Mouse (Mus musculus): ENCODE measurements around the gene Oprd1.

The Oprd1 gene

DNA sequence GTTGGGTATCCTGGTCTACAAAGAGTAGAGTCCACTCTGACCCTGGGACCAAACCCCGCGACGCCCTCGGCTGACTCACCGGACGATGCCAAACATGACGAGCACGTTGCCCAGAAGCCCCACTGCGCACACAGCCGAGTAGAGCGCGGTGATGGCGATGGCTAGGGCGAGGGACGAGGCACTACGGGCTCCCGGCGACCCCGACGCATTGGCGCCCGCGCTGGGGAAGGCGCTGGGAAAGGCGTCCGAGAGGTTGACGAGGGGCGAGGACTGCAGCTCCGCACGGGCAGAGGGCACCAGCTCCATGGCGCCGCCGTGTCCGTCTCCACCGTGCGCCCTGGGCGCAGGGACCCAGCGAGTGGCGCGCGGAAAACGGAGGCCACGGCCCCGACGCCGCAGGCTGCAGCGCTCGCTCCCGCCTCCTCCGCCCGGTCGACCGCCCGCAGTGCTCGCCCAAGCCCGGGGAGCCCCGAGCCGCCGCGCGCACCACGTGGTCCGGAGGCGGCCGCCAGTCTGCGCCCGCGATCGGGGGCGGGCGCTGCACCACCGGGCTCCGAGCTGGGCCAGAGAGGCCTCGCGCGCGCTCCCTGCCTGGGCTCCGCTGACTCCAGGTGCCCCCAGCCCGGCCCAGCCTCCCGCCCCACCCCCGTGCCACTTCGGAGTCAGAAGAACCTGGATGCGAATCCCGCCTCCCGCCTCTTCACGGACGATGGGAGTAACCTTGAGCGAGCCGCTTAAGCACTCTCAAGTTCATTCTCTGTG lies at the start of gene Oprd1:
TSS of gene Oprd1 (minus strand) at position 407 of the 762 bp plus-strand sequence.
- in situ Hi-C loops (cut with MboI, MseI): no loop called here

DNA sequence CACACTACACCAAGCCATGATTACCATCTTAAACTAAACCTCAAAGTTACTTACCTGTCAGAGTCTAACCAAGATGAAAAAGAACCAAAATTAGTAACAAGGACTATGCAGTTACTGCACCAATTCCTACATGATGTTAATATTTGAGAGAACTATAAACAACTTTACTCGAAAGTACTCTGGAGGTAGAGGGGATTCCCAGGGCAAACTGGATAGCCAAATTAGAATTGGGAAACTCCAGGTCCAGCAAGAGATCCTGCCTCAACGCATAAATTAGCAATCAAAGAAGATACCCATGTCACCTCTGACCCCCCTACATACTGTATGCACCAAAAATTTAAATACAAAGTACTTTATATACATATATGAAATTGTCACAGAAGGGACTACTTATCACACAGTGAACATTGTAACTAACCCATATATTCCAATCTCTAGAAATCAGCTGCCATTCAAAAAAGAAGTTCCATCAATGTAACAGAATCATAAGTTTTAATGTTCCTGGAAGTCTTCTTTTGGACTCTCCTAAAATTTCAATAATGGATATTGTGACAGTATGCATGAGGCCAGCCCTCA lies 43.6 kb upstream of the Oprd1 start:
- in situ Hi-C loops (cut with MboI, MseI): no loop called here

DNA sequence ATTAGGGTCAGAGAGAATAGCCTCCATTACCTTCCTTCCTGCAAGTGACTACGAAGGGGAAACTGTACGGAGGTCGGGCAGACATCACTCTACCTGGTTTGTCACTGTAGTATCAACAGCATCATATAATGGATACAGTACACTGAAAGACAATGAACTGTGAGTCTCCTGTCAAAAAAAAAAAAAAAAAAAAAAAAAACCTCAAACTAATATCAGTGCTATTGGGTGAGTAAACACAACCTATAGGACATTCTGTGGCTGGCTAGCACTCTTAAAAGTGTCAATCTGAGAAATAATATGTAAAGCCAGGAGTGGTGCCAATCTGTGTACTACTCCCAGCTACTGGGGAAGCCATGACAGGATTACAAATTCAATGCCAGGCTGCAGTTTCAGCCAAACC lies 38.9 kb upstream of the Oprd1 start:
- in situ Hi-C loops (cut with MboI, MseI): no loop called here

DNA sequence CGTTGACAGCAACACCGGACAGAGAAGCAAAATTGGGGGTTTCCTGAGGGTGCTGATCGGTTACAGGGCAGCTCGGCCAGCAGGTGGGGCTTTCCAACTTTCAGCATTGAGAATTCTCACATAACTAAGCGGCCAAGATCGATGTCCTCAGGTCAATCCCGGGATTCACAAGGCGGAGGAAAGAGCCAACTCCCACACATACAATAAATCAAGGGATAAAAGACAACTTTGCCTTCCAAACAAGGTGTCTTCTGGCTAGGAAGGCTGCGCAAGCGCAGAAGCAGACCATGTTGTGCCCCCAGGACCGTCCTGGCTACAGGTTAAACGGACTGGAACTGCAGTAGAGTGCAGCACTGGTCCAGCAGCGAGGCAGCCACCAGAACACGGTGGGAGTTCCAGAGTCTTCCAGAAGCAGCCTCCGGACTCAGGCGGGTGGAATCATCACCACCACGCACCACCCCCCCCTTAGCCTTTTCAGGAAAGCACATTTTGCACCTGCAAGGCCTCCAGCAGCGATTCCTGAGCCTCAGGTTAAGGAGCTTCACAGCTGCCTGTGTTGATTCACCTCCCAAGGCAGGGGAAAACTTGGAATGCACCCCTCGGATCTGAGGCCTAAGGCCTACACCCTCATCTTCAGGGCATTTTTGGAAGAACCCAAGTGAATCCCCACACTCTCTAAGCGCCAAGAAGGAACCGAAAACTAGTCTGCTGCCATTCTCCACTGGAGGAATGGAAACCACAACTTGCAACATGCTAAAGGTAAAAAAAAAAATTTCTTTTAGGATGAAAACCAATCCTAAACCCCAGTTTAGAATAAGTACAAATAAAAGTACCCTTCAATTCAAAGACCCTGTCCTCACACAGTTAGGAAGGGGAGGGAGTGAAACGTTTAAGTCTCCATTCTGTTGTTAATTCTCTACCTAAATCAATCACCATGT lies 37.7 kb upstream of the Oprd1 start:
- in situ Hi-C loops (cut with MboI, MseI): no loop called here

DNA sequence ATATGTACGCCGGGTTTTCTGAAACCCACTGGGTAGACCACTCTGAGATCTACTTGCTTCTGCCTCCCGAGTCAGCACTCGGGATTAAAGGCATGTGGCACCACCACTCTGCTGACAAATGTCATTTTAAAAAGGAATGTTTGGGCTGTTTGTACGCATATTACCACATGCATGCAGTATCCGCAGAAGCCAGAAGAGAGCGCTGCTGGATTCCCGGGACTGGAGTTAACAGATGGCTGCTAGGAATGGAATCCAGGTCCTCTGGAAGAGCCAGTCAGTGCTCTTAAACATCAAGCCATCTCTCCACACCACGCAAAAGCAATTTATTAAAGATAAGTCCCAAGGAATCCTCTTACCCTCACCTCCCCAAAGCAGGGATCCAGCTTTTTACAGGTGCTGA lies 36.4 kb upstream of the Oprd1 start:
- in situ Hi-C loops (cut with MboI, MseI): no loop called here

DNA sequence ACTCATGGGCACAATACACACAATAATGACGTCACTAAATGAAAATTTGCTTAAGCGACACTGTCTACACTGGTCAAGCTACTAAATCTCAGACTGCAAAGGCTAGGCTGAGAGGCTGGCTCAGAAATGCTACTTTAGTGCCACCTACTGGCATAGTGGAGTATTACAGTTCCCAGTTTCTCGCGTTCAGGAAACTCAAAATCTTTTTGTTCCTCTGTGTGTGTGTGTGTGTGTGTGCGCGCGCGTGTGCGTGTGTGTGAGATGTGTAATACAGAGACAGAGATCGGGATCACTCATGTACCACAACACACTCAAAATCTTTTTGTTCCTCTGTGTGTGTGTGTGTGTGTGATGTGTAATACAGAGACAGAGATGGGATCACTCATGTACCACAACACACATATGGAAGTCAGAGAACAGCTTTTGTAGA lies 34.4 kb upstream of the Oprd1 start:
- in situ Hi-C loops (cut with MboI, MseI): loop anchor here (5.0 kb wide), 1 partner anchor 86 kb away; no protein-coding TSS in a partner anchor

DNA sequence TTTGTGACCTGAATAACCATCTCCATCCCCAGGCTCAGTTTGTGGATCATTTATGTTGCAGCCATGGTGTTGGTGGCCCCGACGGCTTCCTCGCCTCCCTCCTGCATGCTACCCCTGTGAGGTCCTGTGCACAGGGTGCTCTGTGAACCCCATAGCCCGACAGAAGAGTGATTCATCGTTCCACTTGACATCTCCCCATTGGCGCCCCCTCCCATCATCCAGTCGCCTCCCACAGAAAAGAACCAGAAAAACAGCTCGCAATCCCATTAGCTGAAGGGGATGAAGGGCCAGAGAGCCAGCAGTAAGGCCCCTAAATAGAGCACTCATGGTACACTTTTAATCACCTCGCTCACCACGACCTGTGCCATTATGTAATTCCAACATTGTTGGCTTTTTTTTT lies 32.2 kb upstream of the Oprd1 start:
- in situ Hi-C loops (cut with MboI, MseI): loop anchor here (5.0 kb wide), 1 partner anchor 84 kb away; no protein-coding TSS in a partner anchor

DNA sequence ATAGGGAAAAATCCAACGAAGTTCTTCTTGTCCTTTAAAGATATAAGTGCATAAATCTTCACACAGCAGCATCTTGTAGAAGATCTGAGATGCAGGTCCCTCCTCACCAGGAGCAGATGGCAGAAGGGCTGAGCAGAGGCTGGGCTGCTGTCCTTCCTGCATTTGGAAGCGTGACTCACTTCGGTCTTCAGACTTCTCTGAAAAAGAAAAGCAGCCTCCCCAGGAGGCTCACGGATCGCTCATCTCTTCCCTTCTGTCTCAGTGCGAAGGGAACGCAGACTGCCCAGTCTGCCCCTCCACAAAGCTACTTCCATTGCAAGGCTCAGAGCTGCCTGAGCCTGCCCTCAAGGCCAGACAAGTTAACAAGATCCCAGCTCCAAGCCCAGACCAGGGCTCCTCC lies 26.6 kb upstream of the Oprd1 start:
- in situ Hi-C loops (cut with MboI, MseI): no loop called here

DNA sequence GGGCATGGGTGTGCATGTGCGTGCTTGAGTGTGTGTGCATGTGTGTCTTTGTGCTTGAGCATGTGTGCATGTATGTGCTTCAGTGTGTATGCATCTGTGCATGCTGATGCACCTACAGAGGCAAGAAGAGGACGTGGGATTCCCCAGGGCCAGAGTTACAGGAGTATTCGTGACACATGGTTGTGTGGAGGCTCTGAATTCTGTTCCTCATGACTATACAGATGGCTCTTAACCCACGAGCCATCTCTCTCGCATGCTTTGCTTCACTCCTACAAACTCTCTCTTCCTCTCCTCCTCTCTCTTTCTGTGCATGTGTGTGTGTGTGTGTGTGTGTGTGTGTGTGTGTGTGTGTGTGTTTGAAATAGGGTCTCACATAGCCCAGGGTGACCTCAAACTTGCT lies 25.5 kb upstream of the Oprd1 start:
- in situ Hi-C loops (cut with MboI, MseI): no loop called here

DNA sequence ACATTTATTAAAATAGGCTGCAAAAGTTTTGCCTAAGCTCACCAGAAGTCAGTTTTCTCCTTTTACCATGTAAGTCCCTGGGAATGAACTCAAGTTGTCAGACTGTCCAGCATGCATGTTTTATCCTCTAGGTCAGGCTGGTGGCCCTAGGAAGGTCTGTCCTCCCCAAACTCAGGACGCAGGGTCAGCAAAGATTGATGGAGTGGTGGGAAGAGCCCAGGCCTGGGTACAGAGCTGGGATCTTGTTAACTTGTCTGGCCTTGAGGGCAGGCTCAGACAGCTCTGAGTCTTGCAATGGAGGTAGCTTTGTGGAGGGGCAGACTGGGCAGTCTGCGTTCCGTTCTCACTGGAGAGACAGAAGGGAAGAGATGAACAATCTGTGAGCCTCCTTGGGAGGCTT lies 25.0 kb upstream of the Oprd1 start:
- in situ Hi-C loops (cut with MboI, MseI): no loop called here

DNA sequence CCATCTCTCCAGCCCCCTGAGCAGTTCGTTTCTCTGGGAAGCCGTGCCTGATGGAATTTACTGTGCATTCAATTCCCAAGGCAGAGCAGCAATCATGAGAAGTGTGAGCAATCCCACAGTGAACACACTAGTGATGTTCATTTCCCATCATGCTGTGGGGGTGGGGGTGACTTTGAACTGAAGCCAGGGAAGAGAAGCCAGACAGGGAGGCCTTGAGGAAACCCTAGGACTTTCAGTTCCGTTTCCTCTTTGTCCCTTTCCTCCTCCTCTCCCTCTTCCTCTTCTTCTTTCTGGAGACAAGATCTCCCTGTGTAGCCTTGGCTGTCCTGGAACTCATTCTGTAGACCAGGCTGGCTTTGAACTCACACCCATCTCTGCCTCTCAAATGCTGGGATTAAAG lies 23.1 kb upstream of the Oprd1 start:
- in situ Hi-C loops (cut with MboI, MseI): no loop called here

DNA sequence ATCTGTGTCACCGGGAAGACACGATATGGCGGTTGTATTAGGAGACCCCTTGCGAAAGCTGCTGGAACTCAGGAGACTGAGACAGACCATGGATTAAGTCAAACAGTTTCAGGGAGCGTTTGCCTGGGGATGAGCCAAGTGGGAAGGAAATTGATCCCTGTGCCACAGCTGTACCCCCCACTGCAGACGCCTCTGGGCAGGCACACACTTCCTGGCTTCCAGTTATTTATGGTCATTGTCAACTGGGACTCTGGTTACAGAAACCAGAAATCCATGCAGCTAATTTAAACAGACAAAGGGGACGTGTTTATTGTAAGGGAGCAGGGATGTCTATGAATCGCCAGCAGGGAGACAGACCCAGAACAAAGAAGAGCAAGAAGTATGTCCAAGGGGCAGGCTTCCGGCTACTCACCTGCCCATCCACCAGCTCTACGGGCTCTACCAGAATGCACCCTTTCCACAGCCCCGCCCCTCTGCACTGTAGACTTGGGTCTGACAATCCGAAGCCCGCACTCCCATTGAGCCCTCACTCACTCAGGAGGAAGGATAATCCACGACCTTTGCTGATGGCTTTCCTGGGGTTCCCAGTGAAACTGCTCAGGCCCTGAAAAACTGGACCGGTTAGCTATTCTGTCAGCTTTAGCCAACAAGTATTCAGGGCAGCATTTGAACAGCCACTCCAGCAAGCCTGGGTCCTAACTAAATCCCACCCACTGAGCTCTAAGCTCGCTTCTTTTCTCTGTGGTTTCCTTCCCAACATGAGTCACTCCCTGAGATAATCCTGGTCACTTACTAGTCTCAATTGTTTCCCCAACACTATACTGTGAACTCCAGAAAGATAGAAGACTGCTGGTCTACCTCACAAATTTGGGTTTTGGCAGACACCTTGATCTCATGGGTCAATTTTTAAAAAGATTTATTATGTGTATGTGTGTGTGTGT lies 22.3 kb upstream of the Oprd1 start:
- in situ Hi-C loops (cut with MboI, MseI): no loop called here

DNA sequence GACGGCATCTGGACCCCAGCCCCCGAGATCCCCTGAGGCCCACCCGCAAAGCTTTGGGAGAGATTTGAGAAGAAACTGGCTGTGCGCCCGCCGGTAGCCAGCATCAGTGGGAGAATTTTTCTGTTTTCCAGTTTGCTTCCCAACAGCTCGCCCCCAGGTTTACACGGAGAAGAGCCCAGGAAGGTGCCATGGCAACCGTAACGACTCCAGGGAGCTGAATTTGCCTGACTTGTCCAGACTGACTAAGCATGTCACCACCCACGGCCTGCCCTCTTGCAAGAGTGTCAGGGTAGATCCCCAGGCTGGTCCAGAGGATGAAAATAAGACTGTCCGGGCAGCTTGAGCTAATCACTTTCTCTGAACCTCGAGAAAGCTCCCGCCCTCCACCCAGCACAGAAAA lies 21.4 kb upstream of the Oprd1 start:
- in situ Hi-C loops (cut with MboI, MseI): no loop called here

DNA sequence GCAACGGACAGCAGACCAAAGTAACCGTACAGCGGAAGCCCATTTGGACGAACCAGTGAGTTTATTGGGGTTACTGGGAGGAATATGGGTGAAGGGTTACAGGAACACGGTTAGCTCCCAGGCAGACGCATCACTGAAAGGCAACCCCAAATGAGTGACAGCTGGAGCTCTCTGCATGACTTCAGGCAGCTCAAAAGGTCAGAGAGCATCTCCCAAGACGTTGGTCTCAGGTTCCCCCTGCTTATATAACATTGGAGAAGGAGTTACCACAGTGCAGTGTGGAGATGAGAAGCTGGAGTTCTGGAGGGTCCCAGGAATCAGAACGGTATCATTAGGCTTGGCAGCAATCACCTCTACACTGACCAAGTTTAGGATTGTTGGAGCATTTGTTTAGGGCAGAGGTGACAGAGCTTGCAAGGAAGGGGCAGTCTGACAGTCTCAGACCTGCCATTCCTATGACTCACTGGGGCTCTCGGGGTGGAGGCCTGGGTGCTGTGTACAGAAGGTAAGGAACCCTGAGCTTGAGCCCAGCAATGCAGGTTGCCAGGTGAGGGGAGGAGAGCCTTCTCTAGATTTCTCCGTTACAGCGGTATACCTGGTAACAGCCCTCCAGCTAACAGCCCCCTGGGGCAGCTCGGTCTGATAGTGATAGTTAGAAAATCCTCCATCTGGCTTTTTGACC lies 12.8 kb upstream of the Oprd1 start:
- in situ Hi-C loops (cut with MboI, MseI): no loop called here

DNA sequence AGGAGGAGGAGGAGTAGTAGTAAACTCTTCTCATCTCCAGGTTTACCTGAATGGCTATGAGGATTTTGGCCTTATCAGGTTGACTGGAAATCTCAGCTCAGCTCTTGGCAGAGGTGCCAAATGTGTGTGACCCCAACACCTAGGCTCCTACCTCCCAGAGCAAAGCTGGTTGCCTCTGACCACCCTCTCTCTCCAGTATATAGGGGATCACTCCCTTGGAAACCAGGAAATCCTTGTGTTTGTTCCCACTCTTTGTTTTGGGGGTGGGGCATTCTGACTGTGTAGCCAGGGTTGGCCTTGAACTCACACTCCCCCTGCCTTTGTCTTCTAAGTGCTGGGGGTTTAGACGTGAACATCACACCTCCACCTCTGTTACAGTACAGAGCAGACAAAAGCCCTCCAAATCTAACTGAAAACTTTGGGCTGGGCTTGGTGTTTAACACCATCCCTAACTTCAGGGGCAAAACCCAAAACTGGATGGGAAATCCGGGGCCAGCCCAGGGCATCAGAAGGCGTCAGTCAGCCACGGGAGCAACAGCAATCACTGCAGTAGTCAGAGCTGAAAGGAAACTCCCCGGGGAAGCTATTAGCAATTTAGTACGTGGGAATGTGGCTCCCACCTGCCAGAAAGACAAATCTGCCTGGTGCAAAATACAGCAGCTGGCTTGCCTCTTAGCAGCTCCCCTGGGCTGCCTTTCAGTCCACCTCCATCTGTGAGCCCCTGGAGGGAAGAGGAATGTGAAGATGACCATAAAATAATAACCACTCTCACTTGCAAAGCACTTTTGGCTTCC lies 10.8 kb upstream of the Oprd1 start:
- in situ Hi-C loops (cut with MboI, MseI): no loop called here

DNA sequence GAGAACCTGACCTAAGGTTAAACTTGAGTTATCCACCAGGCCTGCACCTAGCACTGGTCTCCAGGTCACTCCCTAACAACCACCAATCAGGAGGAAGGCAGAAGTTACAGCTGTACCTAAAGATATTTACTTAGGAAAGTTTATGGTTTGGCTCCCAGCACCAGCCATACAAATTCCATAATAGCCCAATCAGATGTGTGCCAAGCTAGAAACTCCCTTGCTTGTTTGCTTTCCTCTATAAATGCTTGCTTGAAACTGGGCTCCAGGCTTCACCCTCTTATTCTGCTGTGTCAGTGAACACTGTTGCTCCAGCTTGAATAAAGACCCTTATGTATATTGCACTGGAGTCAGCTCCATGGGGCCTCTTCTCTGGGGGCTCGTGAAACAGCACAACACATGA lies 7.4 kb upstream of the Oprd1 start:
- in situ Hi-C loops (cut with MboI, MseI): no loop called here

DNA sequence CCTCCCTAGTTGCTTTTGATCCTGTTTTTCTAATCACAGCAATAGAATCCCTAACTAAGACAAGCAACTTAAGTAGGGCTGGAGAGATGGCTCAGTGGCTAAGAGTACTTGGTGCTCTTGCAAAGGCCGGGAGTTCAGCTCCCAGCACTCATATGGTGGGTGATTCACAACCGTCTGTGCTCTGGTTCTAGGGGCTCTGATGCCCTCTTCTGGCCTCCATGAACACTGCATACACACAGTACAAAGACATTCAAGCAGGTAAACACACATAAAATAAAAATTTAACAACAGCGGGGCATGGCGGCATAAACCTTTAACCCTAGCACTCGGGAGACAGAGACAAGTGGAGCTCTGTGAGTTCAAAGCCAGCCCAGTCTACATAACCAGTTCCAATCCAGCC lies 1.9 kb upstream of the Oprd1 start:
- in situ Hi-C loops (cut with MboI, MseI): no loop called here

DNA sequence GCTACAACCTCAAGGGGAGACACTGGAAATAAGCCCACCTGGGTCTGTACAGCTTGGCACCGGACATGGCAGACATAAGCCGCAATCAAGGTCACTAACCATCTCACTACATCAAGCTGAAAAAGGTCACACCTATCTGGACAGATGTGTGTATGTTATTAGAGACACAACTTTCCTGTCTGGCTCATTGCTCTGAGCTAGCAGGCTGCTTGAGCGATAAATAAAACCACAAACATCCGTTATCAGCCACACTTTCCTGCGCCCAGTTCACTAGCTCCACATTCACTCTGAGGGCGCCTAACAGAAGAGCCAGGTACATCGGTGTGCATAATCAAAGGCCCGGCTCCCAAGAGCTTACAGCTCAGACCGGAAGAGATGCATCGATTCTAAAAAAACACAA lies 806 bp upstream of the Oprd1 start:
- in situ Hi-C loops (cut with MboI, MseI): no loop called here

DNA sequence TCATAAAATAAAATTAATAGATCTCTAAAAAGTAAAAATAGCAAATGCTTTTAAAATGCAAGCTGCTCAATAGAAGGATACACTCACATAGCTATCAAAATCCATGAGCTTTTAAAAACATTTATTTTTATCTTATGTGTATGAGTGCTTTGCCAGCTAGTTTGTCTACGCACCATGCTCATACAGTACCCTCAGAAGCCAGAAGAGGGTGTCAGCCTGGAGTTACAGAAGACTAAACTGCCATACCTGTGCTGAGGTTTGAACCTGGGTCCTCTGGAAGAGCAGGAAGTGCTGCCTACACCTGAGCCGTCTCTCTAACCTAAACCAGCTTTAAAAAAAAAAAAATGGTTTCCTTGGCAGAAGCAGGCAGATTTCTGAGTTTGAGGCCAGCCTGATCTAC lies 5.6 kb downstream of the Oprd1 start:
- in situ Hi-C loops (cut with MboI, MseI): no loop called here

DNA sequence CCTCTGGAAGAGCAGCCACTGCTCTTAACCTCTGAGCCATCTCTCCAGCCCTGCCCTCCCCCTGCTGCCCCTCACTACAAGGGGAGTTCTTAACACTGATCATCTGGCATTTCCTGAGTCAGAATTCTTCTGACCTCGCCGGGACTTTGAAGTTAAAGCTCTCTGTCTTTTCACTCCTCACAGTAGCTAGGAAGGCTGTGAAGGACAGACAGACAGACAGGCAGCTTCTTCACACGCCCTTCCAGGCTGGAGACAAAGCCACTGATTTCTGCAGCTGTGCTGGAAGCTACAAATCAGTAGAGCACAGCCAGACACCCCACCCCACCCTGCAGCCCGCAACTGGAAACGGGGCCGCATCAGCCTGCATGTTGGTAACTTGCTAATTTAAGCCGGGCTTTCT lies 7.3 kb downstream of the Oprd1 start:
- in situ Hi-C loops (cut with MboI, MseI): no loop called here
